7 mouse cellular contexts compared by ENCODE assay signal in the genomic region with DNA sequence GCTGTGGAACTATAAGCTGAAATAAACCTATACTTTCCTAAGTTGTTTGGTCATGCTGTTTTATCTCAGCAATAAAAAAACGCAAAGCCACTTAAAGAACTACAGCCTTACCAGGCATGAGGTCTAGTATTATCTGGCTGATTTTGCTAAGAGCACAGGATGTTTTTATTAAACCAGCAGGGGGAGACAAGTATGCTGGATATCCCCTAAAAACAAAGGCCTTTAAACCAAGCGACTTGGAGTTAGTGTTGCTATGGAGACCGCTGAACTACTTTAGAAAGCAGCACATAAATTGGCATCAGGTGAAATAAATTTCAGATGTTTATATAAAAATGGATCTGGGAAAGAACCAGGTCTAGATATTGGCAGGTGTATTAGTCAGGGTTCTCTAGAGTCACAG. TPM values are rescaled to one million over a fixed set of nuclear protein-coding genes. Genes with fewer than 3 reads are reported as not detected.
DNase-seq lines count a peak whose midpoint lies in the region; ATAC-seq and TF ChIP-seq lines count a peak whose summit lies in the region.

No protein-coding gene starts in this region.

- H3K4me3 ChIP-seq in layer of hippocampus, adult 2 months = no peak overlapping the region
- no peak overlapping the region for H3K4me3 ChIP-seq in MEL (ENCODE audit: control insufficient read depth in 1 of 2, insufficient read depth in 1 of 2, low read depth in 2 of 2, low read length in 2 of 2)

- DNase-seq in layer of hippocampus, adult 2 months (ENCODE audit: low spot score in 2 of 2) = peak in 1 of 2 experiments; percentile 15
- no peak for DNase-seq in layer of hippocampus, postnatal 25 days (ENCODE audit: extremely low spot score in 1 of 2, low spot score in 1 of 2)
- peak; percentile 7 for DNase-seq in CD4-positive helper T cell, adult 2 months (ENCODE audit: low read depth, low spot score)
- peak; percentile 55 for DNase-seq in MEL (ENCODE audit: low read depth, low spot score)
- DNase-seq in spleen, postnatal 4 days (ENCODE audit: low spot score in 2 of 2) = no peak
- DNase-seq in urinary bladder, postnatal 36 days (ENCODE audit: low spot score in 2 of 2) = no peak

- peak; percentile 76 for TF ChIP-seq CTCF in layer of hippocampus, adult 2 months (conservative IDR thresholded peaks at IDR 0.05)
- TF ChIP-seq CTCF in MEL (IDR thresholded peaks at IDR 0.05 in 2 of 3, conservative IDR thresholded peaks at IDR 0.05 in 1 of 3; ENCODE audit: control insufficient read depth in 1 of 3, insufficient read depth in 1 of 3, low read depth in 2 of 3, low read length in 3 of 3, poor library complexity in 1 of 3, severe bottlenecking in 1 of 3) = peak in 2 of 3 experiments; percentile 36 to 62; a peak in 4 of 6 replicates

- TF ChIP-seq EP300 in MEL (IDR thresholded peaks at IDR 0.05; ENCODE audit: low read depth in 1 of 2, low read length in 2 of 2) = no peak

- peak; percentile 46 to 53; a peak in 2 of 4 replicates for ATAC-seq in hematopoietic stem cell, adult 5-6 weeks (replicated peaks in 1 of 2; ENCODE audit: insufficient read depth in 1 of 2, low FRiP score in 2 of 2, low TSS enrichment in 1 of 2, low read depth in 1 of 2, poor library complexity in 2 of 2, severe bottlenecking in 2 of 2)

- H3K4me1 ChIP-seq in MEL (ENCODE audit: control insufficient read depth in 1 of 2, insufficient read depth in 2 of 2, low read length in 2 of 2) = no peaks in the 10 kb centered on the region

- no peaks in the 10 kb centered on the region for H3K36me3 ChIP-seq in MEL (ENCODE audit: control insufficient read depth in 1 of 2, insufficient read depth in 2 of 2, low read length in 2 of 2)

- H3K79me2 ChIP-seq in MEL (ENCODE audit: control insufficient read depth, insufficient read depth, low read length, poor library complexity) = no peaks in the 10 kb centered on the region

- TF ChIP-seq RAD21 in MEL (IDR thresholded peaks at IDR 0.05; ENCODE audit: low read depth, low read length) = peak; percentile 48

- H3K27me3 ChIP-seq in MEL (ENCODE audit: control insufficient read depth in 1 of 2, insufficient read depth in 2 of 2, low read length in 2 of 2) = peaks cover 4 to 11% of the 10 kb centered on the region in 2 experiments

- no peaks in the 10 kb centered on the region for H3K9me3 ChIP-seq in MEL (replicated peaks; ENCODE audit: insufficient read depth, low read length)

- no peak overlapping the region for H3K27ac ChIP-seq in layer of hippocampus, adult 2 months
- no peak overlapping the region for H3K27ac ChIP-seq in MEL (ENCODE audit: control insufficient read depth, low read depth, low read length)

- no peak overlapping the region for H3K9ac ChIP-seq in MEL (ENCODE audit: control insufficient read depth, low read depth, low read length, poor library complexity, severe bottlenecking)

- TF ChIP-seq POLR2A in MEL (IDR thresholded peaks at IDR 0.05; ENCODE audit: control insufficient read depth in 1 of 2, insufficient read depth in 1 of 2, low read depth in 1 of 2, low read length in 2 of 2, poor library complexity in 1 of 2) = no peak

TF ChIP-seq in MEL, 35 proteins besides CTCF, POLR2A, EP300 and RAD21:
- no peak for TF ChIP-seq ELF1 (IDR thresholded peaks at IDR 0.05; ENCODE audit: low read depth, low read length)
- no peak for TF ChIP-seq GABPA (IDR thresholded peaks at IDR 0.05; ENCODE audit: low read depth, low read length)
- TF ChIP-seq MYC (IDR thresholded peaks at IDR 0.05; ENCODE audit: low read depth, low read length) = no peak
- TF ChIP-seq MAX (IDR thresholded peaks at IDR 0.05; ENCODE audit: low read length) = no peak
- no peak for TF ChIP-seq TCF12 (IDR thresholded peaks at IDR 0.05; ENCODE audit: low read depth, low read length)
- no peak for TF ChIP-seq GATA1 (IDR thresholded peaks at IDR 0.05; ENCODE audit: low read depth, low read length)
- peak; percentile 68 for TF ChIP-seq SMC3 (IDR thresholded peaks at IDR 0.05; ENCODE audit: low read depth, low read length)
- 0 out of 2 replicates have a peak, but pooled peaks have one; percentile 38 for TF ChIP-seq ZC3H11A (IDR thresholded peaks at IDR 0.05; ENCODE audit: low read depth, low read length)
- no peak for TF ChIP-seq JUND (IDR thresholded peaks at IDR 0.05; ENCODE audit: low read depth, low read length)
- TF ChIP-seq UBTF (IDR thresholded peaks at IDR 0.05; ENCODE audit: borderline replicate concordance, insufficient read depth, low read depth, low read length) = no peak
- peak; percentile 26; the same call in 1 of the 2 replicates for TF ChIP-seq SIN3A (IDR thresholded peaks at IDR 0.05; ENCODE audit: low read length)

RNA-seq across cellular contexts. Expression of a gene that starts 7.8 kb away (rescaled TPM):
- total RNA-seq in layer of hippocampus, adult 2 months (2021) = 1 to 10 TPM; 3.6 to 4.0 TPM
- 1 to 10 TPM; 3.1 to 4.3 TPM for total RNA-seq in layer of hippocampus, postnatal 25 days (2021)
- total RNA-seq in MEL (2012; rRNA removed) = not detected in 2 replicates
- polyA plus RNA-seq in MEL (2012; ENCODE audit: insufficient read depth in 1 of 2, insufficient read length in 2 of 2, low read depth in 1 of 2, low replicate concordance in 2 of 2, missing spikeins in 1 of 2) = not detected
- total RNA-seq in hematopoietic stem cell, adult 5-6 weeks (2017) = 0.99 and 1.6 TPM in 2 replicates

RNA-seq across cellular contexts. Expression of a gene that starts 33.4 kb away (rescaled TPM):
- 10 to 100 TPM in 1 of 2 experiments, 1 to 10 TPM in 1; 9.8 to 12.6 TPM for total RNA-seq in layer of hippocampus, adult 2 months (2021)
- total RNA-seq in layer of hippocampus, postnatal 25 days (2021) = 10 to 100 TPM; 10.1 to 10.9 TPM
- 6.4 and 9.5 TPM in 2 replicates for total RNA-seq in MEL (2012; rRNA removed)
- 1 to 10 TPM in 1 of 2 experiments, not detected in 1; 7.2 TPM for polyA plus RNA-seq in MEL (2012; ENCODE audit: insufficient read depth in 1 of 2, insufficient read length in 2 of 2, low read depth in 1 of 2, low replicate concordance in 2 of 2, missing spikeins in 1 of 2)
- 17.8 and 23.3 TPM in 2 replicates for total RNA-seq in hematopoietic stem cell, adult 5-6 weeks (2017)

RNA-seq across cellular contexts. Expression of a gene that starts 49.6 kb away (rescaled TPM):
- 100 to 1,000 TPM; 162 to 167 TPM for total RNA-seq in layer of hippocampus, adult 2 months (2021)
- 100 to 1,000 TPM; 147 to 174 TPM for total RNA-seq in layer of hippocampus, postnatal 25 days (2021)
- 69.8 and 73.0 TPM in 2 replicates for total RNA-seq in MEL (2012; rRNA removed)
- 10 to 100 TPM in 1 of 2 experiments, not detected in 1; 54.3 TPM for polyA plus RNA-seq in MEL (2012; ENCODE audit: insufficient read depth in 1 of 2, insufficient read length in 2 of 2, low read depth in 1 of 2, low replicate concordance in 2 of 2, missing spikeins in 1 of 2)
- total RNA-seq in hematopoietic stem cell, adult 5-6 weeks (2017) = 160 and 180 TPM in 2 replicates

Comparison
In these comparisons a context has a peak if more than half of its experiments do, and no peak if none do; other contexts are left out.
1. DNase-seq: peak in CD4-positive helper T cell, adult 2 months (single experiment) and MEL (single experiment); none in layer of hippocampus, postnatal 25 days (0 of 2), spleen, postnatal 4 days (0 of 2) and urinary bladder, postnatal 36 days (0 of 2).